Mouse (Mus musculus): ENCODE measurements at regions not wholly inside any gene's neighbourhood (a gene's known extent, or its start where the extent isn't known, plus 50 kb on each side); places are given as distances from the start of the nearest gene placed in this dataset.

GRCm38 (mm10) chr2:113903006-113903545 is 54.6 kb upstream of the Arhgap11a start:
- TF ChIP-seq CTCF (IDR thresholded peaks at IDR 0.05; ENCODE audit: low read depth): no peak
- TF ChIP-seq EP300 (IDR thresholded peaks at IDR 0.05; ENCODE audit: low read depth): no peak

Measured in liver, postnatal 0 days (tissue).